Mouse (Mus musculus): ENCODE measurements around the gene Nat8f5. TPM values are rescaled to one million over a fixed set of nuclear protein-coding genes. Genes with fewer than 3 reads are reported as not detected.

Gene Nat8f5
- polyA plus RNA-seq (2015; fragmentation: Illumina TruSeq; extraction: RNeasy Lipid Tissue Mini Kit (QIAGEN cat#74804); ENCODE audit: insufficient read depth, low replicate concordance): 0.26 TPM

DNA sequence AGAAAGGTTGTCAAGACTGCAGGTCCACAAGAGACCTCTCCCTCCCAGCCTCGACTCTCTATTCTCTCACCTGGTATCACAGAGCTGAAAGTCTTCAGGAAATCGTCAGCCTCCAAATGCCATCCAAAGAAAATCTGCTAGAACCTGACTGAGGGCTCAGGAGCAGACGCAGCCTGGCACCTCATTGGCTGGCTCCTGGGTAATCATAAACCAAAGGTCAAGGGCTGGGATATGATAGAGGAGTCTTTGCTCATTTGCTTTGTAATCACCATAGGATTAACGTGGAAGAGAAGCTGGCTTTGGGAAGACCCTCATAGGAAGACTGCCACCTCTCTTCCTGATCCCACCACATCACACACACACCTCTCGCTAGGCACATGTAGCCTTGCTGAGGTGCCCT, at the start of gene Nat8f5, which contains the start of gene Nat8f6:
Nat8f5 (minus strand) TSS at position 136 of the 400 bp plus-strand sequence.
Nat8f6 (minus strand) TSS at position 118 of the 400 bp plus-strand sequence.

DNA sequence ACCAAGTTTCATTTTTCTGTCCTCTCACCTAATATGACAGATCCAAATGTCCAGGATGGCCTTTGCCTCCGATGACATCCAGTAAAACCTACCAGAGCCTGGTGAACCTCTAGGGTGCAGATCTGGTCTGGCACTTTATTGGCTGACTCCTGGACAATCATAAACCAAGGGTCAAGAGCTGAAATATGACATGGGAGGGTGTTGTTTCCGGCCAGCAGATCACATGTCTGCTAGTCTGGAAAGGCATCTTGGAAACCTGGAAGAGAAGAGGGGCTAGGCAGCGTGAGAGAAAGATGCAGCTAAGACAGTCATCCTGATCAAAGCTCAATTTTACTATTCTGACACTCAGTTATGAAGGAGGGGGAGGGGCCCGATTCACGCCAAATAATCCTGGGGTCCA, 48.2 kb upstream of the Nat8f5 start, which contains the start of gene Nat8f2:
Nat8f2 (minus strand) TSS at position 153 of the 400 bp plus-strand sequence.

DNA sequence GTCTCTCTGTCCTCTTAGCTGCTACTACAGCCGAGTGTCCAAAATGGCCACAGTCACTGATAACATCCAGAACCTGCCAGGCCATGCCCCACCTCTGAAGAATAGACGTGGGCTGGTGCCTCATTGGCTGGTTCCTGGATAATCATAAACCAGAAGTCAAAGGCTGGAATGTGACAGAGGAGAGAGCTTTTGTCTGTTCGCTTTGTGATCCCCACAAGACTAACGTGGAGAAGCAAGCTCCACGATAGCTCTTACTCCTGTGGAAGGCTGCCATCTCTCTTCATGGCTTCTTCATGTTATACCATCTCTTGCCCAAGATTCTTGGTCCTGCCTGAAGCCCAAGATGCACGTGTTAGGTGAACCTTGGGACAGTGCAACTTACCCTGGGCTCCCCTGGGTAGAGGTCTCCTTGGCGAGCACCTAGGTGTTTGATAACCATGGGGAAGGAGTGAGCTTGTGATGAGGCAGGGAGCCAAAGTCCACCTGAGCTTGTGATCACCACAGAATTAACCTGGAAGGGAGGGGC, 11.1 kb upstream of the Nat8f5 start, which contains the start of gene Nat8:
Nat8 (minus strand) TSS at position 287 of the 526 bp plus-strand sequence.

Other genes with a start within 250 kb of the Nat8f5 start
- gene Alms1, start 233.4 kb downstream of the Nat8f5 start, polyA plus RNA-seq (2015; fragmentation: Illumina TruSeq; extraction: RNeasy Lipid Tissue Mini Kit (QIAGEN cat#74804); ENCODE audit: insufficient read depth, low replicate concordance): 4.6 TPM
- not detected for gene Nat8f7, start 107.8 kb downstream of the Nat8f5 start, polyA plus RNA-seq (2015; fragmentation: Illumina TruSeq; extraction: RNeasy Lipid Tissue Mini Kit (QIAGEN cat#74804); ENCODE audit: insufficient read depth, low replicate concordance)
- 3.3 TPM for gene Nat8f3, start 55.2 kb downstream of the Nat8f5 start, polyA plus RNA-seq (2015; fragmentation: Illumina TruSeq; extraction: RNeasy Lipid Tissue Mini Kit (QIAGEN cat#74804); ENCODE audit: insufficient read depth, low replicate concordance)
- gene Nat8f6, start within 50 bp of the Nat8f5 start, polyA plus RNA-seq (2015; fragmentation: Illumina TruSeq; extraction: RNeasy Lipid Tissue Mini Kit (QIAGEN cat#74804); ENCODE audit: insufficient read depth, low replicate concordance): not detected
- 0.22 TPM for gene Nat8, start 11.1 kb upstream of the Nat8f5 start, polyA plus RNA-seq (2015; fragmentation: Illumina TruSeq; extraction: RNeasy Lipid Tissue Mini Kit (QIAGEN cat#74804); ENCODE audit: insufficient read depth, low replicate concordance)
- not detected for gene Nat8f2, start 48.2 kb upstream of the Nat8f5 start, polyA plus RNA-seq (2015; fragmentation: Illumina TruSeq; extraction: RNeasy Lipid Tissue Mini Kit (QIAGEN cat#74804); ENCODE audit: insufficient read depth, low replicate concordance)
- gene Nat8f4, start 83.9 kb upstream of the Nat8f5 start, polyA plus RNA-seq (2015; fragmentation: Illumina TruSeq; extraction: RNeasy Lipid Tissue Mini Kit (QIAGEN cat#74804); ENCODE audit: insufficient read depth, low replicate concordance): 7.3 TPM
- gene Tprkb, start 90.9 kb upstream of the Nat8f5 start, polyA plus RNA-seq (2015; fragmentation: Illumina TruSeq; extraction: RNeasy Lipid Tissue Mini Kit (QIAGEN cat#74804); ENCODE audit: insufficient read depth, low replicate concordance): 43.4 TPM
- gene Nat8f1, start 94.7 kb upstream of the Nat8f5 start, polyA plus RNA-seq (2015; fragmentation: Illumina TruSeq; extraction: RNeasy Lipid Tissue Mini Kit (QIAGEN cat#74804); ENCODE audit: insufficient read depth, low replicate concordance): 5.9 TPM
- gene Dusp11, start 140.7 kb upstream of the Nat8f5 start, polyA plus RNA-seq (2015; fragmentation: Illumina TruSeq; extraction: RNeasy Lipid Tissue Mini Kit (QIAGEN cat#74804); ENCODE audit: insufficient read depth, low replicate concordance): 239 TPM
- gene Figla, start 195.2 kb upstream of the Nat8f5 start, polyA plus RNA-seq (2015; fragmentation: Illumina TruSeq; extraction: RNeasy Lipid Tissue Mini Kit (QIAGEN cat#74804); ENCODE audit: insufficient read depth, low replicate concordance): not detected
- 3.9 TPM for gene Add2, start 207.7 kb upstream of the Nat8f5 start, polyA plus RNA-seq (2015; fragmentation: Illumina TruSeq; extraction: RNeasy Lipid Tissue Mini Kit (QIAGEN cat#74804); ENCODE audit: insufficient read depth, low replicate concordance)

Measured in spleen, adult 10 weeks (tissue).